Mouse (Mus musculus) liver, adult 2 months (tissue): ENCODE data around the gene Evl.

Source experiments
- CTCF ChIP-seq: fragments of 200-500 bp; IDR thresholded peaks from 2 replicates; pipeline ENCODE4 v1.5.1; 2011; ENCODE audit warnings: low read depth, low read length, control low read depth
- POLR2A ChIP-seq: fragments of 200-500 bp; IDR thresholded peaks from 2 replicates; pipeline ENCODE4 v1.6.1; 2011; ENCODE audit warnings: low read length, control low read depth; ENCODE audit not compliant: insufficient read depth; ENCODE audit errors: extremely low read depth

GRCm38 (mm10) chr12:108734386-108734785 lies 179.9 kb downstream of the Evl start:
- no peak for TF ChIP-seq POLR2A
- TF ChIP-seq CTCF = no peak
